In the genomic region with DNA sequence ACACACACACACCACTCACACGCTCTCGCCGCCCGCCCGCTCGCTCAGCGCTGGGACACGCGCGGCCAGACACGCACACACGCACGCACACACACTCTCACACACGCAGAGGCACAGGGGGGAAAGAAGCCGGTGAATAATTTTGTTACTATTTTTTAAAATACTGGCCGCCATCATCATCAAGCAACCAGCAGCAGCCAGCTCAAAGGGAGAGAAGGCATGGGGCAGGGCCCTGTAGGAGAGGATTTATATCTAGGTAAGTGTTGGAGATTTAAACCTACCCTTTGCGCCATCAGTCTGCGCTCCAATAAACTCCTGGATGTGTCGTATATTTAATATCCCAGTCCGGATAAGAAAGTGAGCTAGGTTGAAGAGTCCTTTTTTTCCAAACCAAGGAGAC, we compare ENCODE assay signal across 8 mouse cellular contexts. TPM values are rescaled to one million over a fixed set of nuclear protein-coding genes. Genes with fewer than 3 reads are reported as not detected.
A peak's percentile ranks its signal among the peaks of the same experiment; 100 is the strongest.
DNase-seq lines count a peak whose midpoint lies in the region; ATAC-seq and TF ChIP-seq lines count a peak whose summit lies in the region.

No protein-coding gene starts in this region.

- H3ac ChIP-seq in C2C12 (ENCODE audit: control insufficient read depth, insufficient read length, low read depth): peak overlapping the region; percentile 50

- peaks cover 0 to 4% of the 10 kb centered on the region in 2 experiments; a peak in 1 of 4 replicates for H3K4me1 ChIP-seq in ES-E14 (ENCODE audit: control insufficient read depth in 2 of 2, insufficient read depth in 2 of 2, low read length in 2 of 2, poor library complexity in 1 of 2)
- H3K4me1 ChIP-seq in forebrain, embryonic 13.5 days: peaks cover 19% of the 10 kb centered on the region
- H3K4me1 ChIP-seq in midbrain, embryonic 13.5 days (replicated peaks): peaks cover 35% of the 10 kb centered on the region

- H3K36me3 ChIP-seq in C2C12 (ENCODE audit: control insufficient read depth, insufficient read depth) (peaks cover 8% of the 10 kb centered on the region), ES-E14 (ENCODE audit: control insufficient read depth, insufficient read depth, low read length, poor library complexity, severe bottlenecking) (no peaks in the 10 kb centered on the region)
- H3K36me3 ChIP-seq in forebrain, embryonic 13.5 days (ENCODE audit: poor library complexity, severe bottlenecking): peaks cover 14% of the 10 kb centered on the region; the same call in 1 of the 2 replicates
- no peaks in the 10 kb centered on the region for H3K36me3 ChIP-seq in midbrain, embryonic 13.5 days

- peak overlapping the region; percentile 87 for H3K4me3 ChIP-seq in C2C12 (ENCODE audit: insufficient read depth, poor library complexity, severe bottlenecking)
- H3K4me3 ChIP-seq in ES-E14 (ENCODE audit: insufficient read depth in 1 of 2, low read depth in 1 of 2, low read length in 2 of 2, poor library complexity in 1 of 2, severe bottlenecking in 1 of 2): peak overlapping the region; percentile 7 to 18; a peak in 2 of 4 replicates
- H3K4me3 ChIP-seq in forebrain, embryonic 13.5 days: peak overlapping the region; percentile 91
- H3K4me3 ChIP-seq in midbrain, embryonic 13.5 days (replicated peaks): peak overlapping the region; percentile 71

- in situ Hi-C loops in ES-E14 (cut with MboI; ENCODE audit: low sequenced_read_pairs in 2 of 2, unreplicated experiment in 2 of 2): loop anchor here (5.0 to 25.0 kb wide), 4 partner anchors 207 to 490 kb away; partner anchors contain the start of gene BC052040 (in 1 of the 2)

- H3K27ac ChIP-seq in ES-E14 (ENCODE audit: insufficient read depth, low read depth, low read length, poor library complexity, severe bottlenecking): no peak overlapping the region
- H3K27ac ChIP-seq in forebrain, embryonic 13.5 days: peak overlapping the region; percentile 98
- H3K27ac ChIP-seq in midbrain, embryonic 13.5 days: peak overlapping the region; percentile 95

- no peaks in the 10 kb centered on the region for H3K27me3 ChIP-seq in C2C12 (ENCODE audit: control insufficient read depth, insufficient read depth, insufficient read length)
- H3K27me3 ChIP-seq in forebrain, embryonic 13.5 days: no peaks in the 10 kb centered on the region
- peaks cover 8% of the 10 kb centered on the region for H3K27me3 ChIP-seq in midbrain, embryonic 13.5 days

- peak overlapping the region; percentile 86 for H3K4me2 ChIP-seq in forebrain, embryonic 13.5 days
- peak overlapping the region; percentile 71 for H3K4me2 ChIP-seq in midbrain, embryonic 13.5 days (replicated peaks)

- no peak overlapping the region for H3K9ac ChIP-seq in ES-E14 (ENCODE audit: insufficient read depth, low read depth, low read length, poor library complexity, severe bottlenecking)
- peak overlapping the region; percentile 100 for H3K9ac ChIP-seq in forebrain, embryonic 13.5 days
- H3K9ac ChIP-seq in midbrain, embryonic 13.5 days (replicated peaks): peak overlapping the region; percentile 95

- ATAC-seq in forebrain, embryonic 13.5 days: no peak
- ATAC-seq in midbrain, embryonic 13.5 days: no peak
- ATAC-seq in frontal cortex, adult (ENCODE audit: low TSS enrichment): no peak

- H3K9me3 ChIP-seq in ES-E14 (ENCODE audit: control insufficient read depth, insufficient read depth, low read depth, low read length): no peaks in the 10 kb centered on the region
- no peaks in the 10 kb centered on the region for H3K9me3 ChIP-seq in forebrain, embryonic 13.5 days (replicated peaks)
- no peaks in the 10 kb centered on the region for H3K9me3 ChIP-seq in midbrain, embryonic 13.5 days

- H3K79me3 ChIP-seq in C2C12 (ENCODE audit: low read depth): peaks cover 32% of the 10 kb centered on the region

- peaks cover 63% of the 10 kb centered on the region for H3K79me2 ChIP-seq in C2C12 (ENCODE audit: control insufficient read depth, insufficient read depth)

- no peak for TF ChIP-seq CTCF in C2C12 (IDR thresholded peaks at IDR 0.05; ENCODE audit: control insufficient read depth, insufficient read depth, insufficient read length)

- DNase-seq in ES-E14 (ENCODE audit: low read depth, low spot score): no peak
- peak; percentile 47 for DNase-seq in kidney, postnatal 10 days
- DNase-seq in ovary, postnatal 10 days (ENCODE audit: low spot score): no peak
- no peak for DNase-seq in urinary bladder, adult 18-20 months (ENCODE audit: low spot score in 2 of 2)

- under 1% methylated on average over 20 of the region's 20 CpGs for WGBS in forebrain, embryonic 13.5 days
- under 1% methylated on average over 20 of the region's 20 CpGs for WGBS in midbrain, embryonic 13.5 days

TF ChIP-seq in C2C12, 6 proteins besides CTCF, POLR2A, EP300 and RAD21:
- no peak for TF ChIP-seq USF1 (IDR thresholded peaks at IDR 0.05; ENCODE audit: low read depth)
- TF ChIP-seq MYOD1 (IDR thresholded peaks at IDR 0.05; ENCODE audit: control insufficient read depth, insufficient read length, low read depth): no peak
- no peak for TF ChIP-seq MAX (IDR thresholded peaks at IDR 0.05)
TF ChIP-seq in C2C12: peak in this region for 0.

TF ChIP-seq in ES-E14, 5 proteins besides CTCF, POLR2A, EP300 and RAD21:
- no peak for TF ChIP-seq ZC3H11A (IDR thresholded peaks at IDR 0.05; ENCODE audit: borderline replicate concordance, low read depth, low read length)
- no peak for TF ChIP-seq MAFK (IDR thresholded peaks at IDR 0.05; ENCODE audit: insufficient read depth, low read depth, low read length)
- no peak for TF ChIP-seq HCFC1 (IDR thresholded peaks at IDR 0.05; ENCODE audit: borderline replicate concordance, insufficient read depth, low read length)
- no peak for TF ChIP-seq CHD2 (IDR thresholded peaks at IDR 0.05; ENCODE audit: low read depth, low read length)
- no peak for TF ChIP-seq ZNF384 (IDR thresholded peaks at IDR 0.05; ENCODE audit: low read depth, low read length)

RNA-seq across cellular contexts. Expression of gene Meis2, which starts 1.1 kb away (rescaled TPM):
- polyA plus RNA-seq in C2C12 (2012; fragmentation: generic; extraction: Trizol): 16.3 TPM
- 2.1 and 12.4 TPM in 2 replicates for total RNA-seq in ES-E14 (2012; rRNA removed)
- 128 and 130 TPM in 2 replicates for polyA plus RNA-seq in forebrain, embryonic 13.5 days (2015; fragmentation: Nextera tagmentation; extraction: Ambion mirVana)
- 69.4 and 79.0 TPM in 2 replicates for polyA plus RNA-seq in midbrain, embryonic 13.5 days (2015; fragmentation: Nextera tagmentation; extraction: Ambion mirVana)

Comparison
In these comparisons a context has a peak if more than half of its experiments do, and no peak if none do; other contexts are left out.
1. H3K4me3 ChIP-seq: peak in every context shown above with its lines; median percentile 91 in forebrain, embryonic 13.5 days; 87 in C2C12; 71 in midbrain, embryonic 13.5 days; 12 in ES-E14.